Mouse (Mus musculus): Measurements from ENCODE around the gene Ppfibp2.
A peak's percentile ranks its signal among the peaks of the same experiment; 100 is the strongest.

Ppfibp2 gene

DNA sequence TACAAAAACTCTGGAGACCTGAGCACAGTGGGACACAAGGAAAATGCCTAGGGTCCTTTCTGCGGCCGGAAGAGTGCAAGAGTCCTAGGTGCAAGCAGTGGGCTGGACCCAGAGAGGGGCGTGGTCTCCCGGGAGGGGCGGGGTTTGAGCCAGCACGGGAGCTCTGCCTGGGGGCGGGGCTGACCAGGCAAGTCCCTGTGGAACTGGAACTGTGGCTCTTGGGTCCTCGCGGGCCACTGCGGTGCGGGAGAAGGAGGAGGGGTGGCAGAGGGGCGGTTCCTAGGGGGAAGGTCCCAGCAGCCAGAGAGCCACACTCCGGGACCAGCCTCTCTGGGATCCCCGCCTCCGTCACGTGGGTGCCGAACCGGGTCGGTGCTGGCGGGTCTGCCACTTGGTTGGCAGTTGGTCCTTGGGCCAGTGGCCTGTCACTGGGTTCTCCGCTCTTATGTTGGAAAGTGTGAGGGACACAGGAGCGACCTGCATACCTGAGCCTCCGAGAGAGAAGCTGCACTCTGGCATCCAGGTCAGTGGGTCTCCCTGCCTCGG, at the start of gene Ppfibp2:
Gene Ppfibp2, plus strand, starts transcription at position 351 of the 546 bp plus-strand sequence.
- DNase-seq: peak; percentile 97 to 98

DNA sequence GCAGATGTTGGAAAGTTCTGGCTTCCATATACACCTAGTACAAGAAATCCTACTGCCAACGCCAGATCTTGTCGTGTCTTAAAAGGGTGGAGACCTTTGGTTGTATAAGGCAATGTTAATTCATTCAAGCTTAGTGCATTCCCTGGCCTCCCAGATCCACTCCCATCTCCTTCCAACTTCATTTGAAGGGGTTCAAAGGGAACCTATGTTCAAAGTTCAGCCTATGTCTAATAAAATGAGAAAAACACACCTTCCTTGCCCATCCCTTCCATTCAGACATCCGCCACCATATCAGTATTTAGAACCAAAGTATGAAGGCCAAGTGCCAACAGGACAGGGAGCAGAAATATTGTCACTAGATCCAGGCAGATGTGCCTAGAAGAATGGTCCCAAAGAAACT, 47.1 kb upstream of the Ppfibp2 start:
- no peak for DNase-seq

GRCm38 (mm10) chr7:107553461-107553860, 41.5 kb upstream of the Ppfibp2 start:
- DNase-seq: no peak

- DNase-seq: peak; percentile 10 to 17
These were observed 39.1 kb upstream of the Ppfibp2 start for GRCm38 (mm10) chr7:107555906-107556305.

GRCm38 (mm10) chr7:107560675-107561074, 34.3 kb upstream of the Ppfibp2 start:
- DNase-seq: no peak

GRCm38 (mm10) chr7:107561584-107561983, 33.4 kb upstream of the Ppfibp2 start:
- DNase-seq: no peak

- no peak for DNase-seq
These were observed 31.3 kb upstream of the Ppfibp2 start for GRCm38 (mm10) chr7:107563727-107564126.

DNA sequence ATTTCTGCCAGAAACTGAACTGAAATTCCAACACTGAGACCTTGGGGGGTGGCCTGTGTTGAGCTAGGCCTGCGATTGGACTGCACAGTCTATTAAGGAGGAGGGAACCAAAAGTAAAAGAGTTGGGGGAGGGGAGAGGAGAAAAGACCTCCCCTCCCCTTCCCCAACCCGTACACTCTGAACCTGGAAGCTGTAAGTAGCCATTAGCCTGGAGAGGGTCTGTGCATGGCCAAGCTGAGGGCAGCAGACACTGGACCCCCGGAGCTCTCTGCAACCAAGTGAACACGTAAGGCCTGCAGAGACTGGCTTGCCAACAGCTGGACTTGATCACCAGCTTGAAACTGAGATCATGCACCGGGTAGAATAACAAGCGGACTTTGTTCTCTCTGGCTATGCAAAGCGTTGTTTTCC, 27.7 kb upstream of the Ppfibp2 start, which contains the start of gene Olfml1:
Gene Olfml1, plus strand, starts transcription at position 186 of the 411 bp plus-strand sequence.
- peak; percentile 60 to 75 for DNase-seq

GRCm38 (mm10) chr7:107567674-107568073, 27.3 kb upstream of the Ppfibp2 start:
- DNase-seq: no peak

- DNase-seq: peak; percentile 6 to 11
These were observed 26.0 kb upstream of the Ppfibp2 start for GRCm38 (mm10) chr7:107568971-107569370.

DNA sequence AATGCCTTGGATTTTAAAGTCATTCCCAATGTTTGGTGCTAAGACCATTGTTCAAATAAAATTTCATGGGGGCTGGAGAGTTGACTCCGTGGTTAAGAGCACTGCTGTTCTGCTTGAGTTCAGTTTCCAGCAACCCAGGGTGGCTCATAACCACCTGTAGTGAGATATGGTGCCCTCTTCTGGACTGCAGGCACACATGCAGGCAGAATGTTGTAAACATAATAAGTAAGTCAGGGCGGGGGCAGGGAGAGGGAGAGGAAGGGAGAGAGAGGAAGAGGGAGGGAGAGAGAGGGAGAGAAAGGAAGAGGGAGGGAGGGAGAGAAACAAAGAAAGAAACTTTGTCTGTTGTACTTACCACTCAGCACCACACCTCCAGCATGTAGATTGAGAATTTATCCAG, 21.2 kb upstream of the Ppfibp2 start:
- peak in 1 of 2 experiments; percentile 14 for DNase-seq

- peak in 1 of 2 experiments; percentile 6 for DNase-seq
These were observed 20.7 kb upstream of the Ppfibp2 start for GRCm38 (mm10) chr7:107574276-107574675.

- DNase-seq: no peak
These were observed 2.4 kb upstream of the Ppfibp2 start for GRCm38 (mm10) chr7:107592641-107593040.

GRCm38 (mm10) chr7:107593904-107594303, 1.1 kb upstream of the Ppfibp2 start:
- DNase-seq: peak in 1 of 2 experiments; percentile 3

DNA sequence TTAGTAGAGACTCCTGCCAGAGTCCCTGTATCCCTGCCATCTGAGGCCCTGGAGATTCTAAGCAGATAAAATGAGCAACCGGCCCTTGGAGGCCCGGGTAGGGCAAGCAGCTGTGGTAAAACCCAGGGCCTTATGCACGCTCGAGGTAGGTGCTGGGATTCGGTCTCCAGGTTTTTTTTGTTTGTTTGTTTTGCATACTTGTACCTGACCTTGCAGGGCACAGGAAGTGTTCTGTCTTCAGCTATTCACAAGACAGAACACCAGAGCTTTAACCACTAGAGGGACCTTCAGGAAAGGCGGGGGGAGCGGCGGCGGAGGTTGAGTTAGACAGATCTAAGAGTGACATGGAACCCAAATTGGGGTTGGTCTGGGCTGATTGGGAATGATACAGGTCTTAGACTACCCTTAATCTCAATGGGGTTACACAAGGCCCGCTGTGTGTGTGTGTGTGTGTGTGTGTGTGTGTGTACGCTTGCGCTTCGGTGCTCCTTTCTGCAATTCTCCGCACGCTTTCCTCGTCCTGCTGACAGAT, 616 bp upstream of the Ppfibp2 start:
- DNase-seq: peak; percentile 66 to 79

DNA sequence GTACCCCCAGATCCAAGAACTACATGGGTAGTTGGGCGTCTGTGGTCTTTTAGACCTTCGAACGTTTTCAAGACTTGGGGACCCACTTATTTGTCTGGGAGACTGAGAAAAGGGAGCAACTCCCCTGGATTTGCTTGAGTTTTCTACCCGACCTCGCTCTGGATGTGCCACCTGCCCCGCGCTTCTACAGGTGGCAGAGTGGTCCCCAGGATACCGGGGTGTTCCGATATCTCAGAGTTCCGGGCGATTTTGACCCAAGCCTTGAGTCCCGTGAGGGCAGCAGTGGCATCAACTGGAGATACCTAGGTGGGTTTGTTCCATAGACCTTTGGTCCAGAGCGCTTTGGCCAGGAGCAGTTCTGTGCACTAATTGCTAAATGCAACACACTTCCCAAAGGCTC, 419 bp downstream of the Ppfibp2 start:
- DNase-seq: peak in 1 of 2 experiments; percentile 13

DNA sequence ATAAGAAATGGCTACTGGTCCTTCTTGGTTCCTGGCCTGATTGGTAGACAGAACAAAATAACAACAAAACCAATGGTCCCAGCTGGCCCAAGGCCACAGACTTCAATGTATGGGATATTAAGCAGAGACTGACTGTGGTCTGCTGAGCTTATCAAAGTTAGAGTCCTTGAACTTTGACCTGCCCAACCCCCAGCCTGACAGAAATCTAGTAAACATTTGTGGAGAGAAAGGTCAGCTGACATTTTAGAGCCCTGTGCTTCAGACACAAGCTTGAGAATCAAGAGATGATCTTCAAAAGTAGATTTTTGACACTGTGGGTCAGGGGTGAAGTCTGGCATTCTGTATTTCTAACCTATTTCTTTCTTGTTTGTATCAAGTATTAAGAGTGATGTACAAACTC, 1.7 kb downstream of the Ppfibp2 start:
- no peak for DNase-seq

DNA sequence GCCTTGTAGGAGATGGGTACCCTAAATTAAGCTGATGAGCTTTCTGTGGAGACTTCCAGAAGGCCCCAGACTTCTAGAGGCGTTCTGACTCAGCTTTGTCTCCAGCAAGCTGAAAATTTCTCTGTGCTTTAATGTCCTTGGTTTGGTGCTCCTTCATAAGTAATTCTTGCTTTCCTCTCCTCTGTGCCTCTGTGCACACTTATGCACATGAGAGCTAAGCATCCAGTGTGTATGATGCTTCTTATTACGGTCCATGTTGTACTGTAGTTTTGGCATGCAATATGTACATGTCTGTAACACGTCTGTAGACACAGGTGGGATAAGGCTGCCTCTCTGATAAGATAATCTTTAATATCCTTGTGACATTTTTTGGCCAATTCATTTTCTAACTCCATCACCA, 2.9 kb downstream of the Ppfibp2 start:
- DNase-seq: no peak

DNA sequence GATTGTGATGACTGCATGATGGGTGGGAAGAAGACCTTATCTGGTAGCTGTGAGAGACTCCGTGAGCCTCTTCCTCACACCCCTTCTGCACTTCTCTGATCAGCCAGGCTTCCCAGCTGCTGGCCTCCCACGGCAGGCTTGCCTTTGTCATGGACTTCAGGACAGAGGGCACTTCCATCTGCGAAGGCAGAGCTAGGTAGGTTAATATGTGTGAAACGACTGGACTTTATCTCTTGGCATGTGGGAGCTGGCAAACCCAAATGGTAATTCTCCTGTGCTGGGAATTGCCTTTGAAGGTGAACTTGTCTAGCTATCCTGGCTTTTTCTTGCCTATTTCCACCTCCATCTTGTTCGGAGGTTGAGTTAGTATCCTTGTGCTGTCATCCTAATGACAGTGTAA, 5.6 kb downstream of the Ppfibp2 start:
- DNase-seq: peak in 1 of 2 experiments; percentile 24

GRCm38 (mm10) chr7:107602505-107602904, 7.5 kb downstream of the Ppfibp2 start:
- no peak for DNase-seq

DNA sequence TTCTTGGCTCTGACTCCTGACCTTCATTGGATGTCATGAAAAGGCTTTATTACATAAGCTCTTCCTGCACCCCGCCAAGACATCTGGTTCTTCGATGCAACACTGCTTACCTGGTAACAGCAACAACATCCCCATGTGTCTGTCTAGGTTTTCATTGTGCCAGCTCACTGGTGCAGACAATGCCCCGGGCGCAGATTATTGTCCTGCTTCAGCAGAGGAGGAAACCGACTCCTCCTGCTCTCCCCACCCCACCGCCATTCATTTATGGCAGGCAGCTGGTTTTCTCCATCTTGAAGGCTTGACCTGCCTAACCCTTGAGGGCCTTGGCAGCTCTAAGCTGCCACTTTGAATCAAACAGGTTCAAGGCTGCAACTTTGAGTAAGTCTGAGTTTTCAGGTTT, 7.9 kb downstream of the Ppfibp2 start:
- peak in 1 of 2 experiments; percentile 7 for DNase-seq

DNA sequence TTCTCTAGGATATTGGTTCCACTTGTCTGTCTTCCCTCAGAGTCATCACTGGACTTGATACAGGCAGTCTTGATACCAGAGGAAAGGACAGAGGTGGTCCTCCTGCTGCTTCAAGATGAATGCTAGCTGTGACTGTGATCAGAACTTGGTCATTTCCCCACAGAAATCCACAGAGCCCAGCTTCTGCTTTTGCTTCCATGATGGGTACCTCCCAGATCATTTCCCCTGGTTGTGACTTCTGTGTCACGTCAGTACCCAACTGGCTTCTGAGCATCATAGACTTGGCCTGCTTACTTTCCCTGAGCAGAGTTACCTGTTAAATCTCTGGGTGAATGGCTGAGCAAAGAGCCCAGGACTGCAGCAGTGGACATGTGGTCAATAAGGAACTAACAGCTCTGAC, 12.8 kb downstream of the Ppfibp2 start:
- DNase-seq: no peak

- DNase-seq: no peak
These were observed 14.7 kb downstream of the Ppfibp2 start for GRCm38 (mm10) chr7:107609622-107610255.

DNA sequence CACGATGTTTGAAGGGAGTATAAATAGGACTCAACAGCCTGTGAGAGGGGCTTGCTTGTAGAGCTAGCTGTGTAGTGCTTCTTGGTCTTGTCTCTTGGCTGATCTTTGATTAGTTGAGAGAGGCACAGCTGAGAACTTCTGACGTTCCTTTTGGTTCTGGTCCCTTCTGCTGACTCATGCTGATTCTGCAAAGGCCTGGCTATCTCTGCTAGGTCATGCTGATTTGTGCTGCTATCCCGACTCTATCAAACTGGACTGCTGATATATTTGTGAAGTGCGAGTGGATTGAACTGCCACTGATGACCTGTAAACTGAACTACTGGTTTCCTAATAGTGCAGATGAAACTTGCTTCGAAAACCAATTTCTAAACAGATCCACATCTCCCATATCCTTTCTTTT, 15.9 kb downstream of the Ppfibp2 start:
- no peak for DNase-seq
